Mouse (Mus musculus) lung, postnatal 10 days (tissue): ENCODE results near the gene Gm49601.
A peak's percentile ranks its signal among the peaks of the same experiment; 100 is the strongest.

Source experiments
- DNase-seq: peaks from one replicate; pipeline ENCODE4 v3.0.0; 2021

Gm49601 gene

DNA sequence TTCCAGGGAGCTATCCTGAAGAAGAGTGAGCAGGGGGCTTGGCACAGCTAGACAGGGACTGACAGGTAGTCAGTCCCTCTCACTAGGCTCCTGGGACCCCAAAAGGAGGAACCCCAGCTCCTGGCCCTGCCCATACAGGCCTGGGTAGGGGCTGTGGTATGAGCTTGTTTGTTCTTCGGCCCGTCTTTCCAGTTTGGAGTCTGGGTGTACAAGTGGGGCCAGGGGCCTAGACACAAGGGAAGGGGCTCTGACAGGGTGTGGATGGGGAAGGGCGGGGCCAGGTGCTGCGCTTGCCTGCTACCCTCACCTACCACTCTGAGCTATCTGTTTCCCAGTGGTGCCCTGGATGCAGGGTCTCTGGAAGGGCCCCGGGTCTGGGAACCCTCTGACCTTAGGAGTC is 20.5 kb downstream of the Gm49601 start:
- DNase-seq: no peak

DNA sequence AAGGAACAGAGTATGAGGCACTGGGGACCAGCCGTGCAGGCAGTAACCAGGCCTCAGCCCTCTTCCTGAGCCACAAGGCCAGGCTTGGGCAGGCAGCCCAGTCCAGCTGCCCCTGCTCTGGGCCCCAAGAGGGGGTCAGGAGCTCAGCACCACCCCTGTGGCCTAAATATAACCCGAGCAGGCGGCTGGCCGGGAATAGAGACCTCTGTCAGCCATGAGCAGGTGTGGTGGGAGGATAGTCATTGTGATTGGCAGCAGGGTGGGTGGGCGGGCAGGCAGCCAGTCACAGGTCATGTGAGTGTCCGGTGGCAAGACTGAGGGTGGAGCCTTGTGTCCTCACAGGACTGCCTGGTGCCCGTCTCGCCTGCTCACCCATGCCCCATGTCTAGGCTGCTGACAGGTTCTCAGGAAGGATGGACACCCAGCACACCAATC is 21.9 kb downstream of the Gm49601 start:
- DNase-seq: no peak

- DNase-seq: no peak
Observed at GRCm38 (mm10) chr16:18601447-18601846, 24.8 kb downstream of the Gm49601 start.

DNA sequence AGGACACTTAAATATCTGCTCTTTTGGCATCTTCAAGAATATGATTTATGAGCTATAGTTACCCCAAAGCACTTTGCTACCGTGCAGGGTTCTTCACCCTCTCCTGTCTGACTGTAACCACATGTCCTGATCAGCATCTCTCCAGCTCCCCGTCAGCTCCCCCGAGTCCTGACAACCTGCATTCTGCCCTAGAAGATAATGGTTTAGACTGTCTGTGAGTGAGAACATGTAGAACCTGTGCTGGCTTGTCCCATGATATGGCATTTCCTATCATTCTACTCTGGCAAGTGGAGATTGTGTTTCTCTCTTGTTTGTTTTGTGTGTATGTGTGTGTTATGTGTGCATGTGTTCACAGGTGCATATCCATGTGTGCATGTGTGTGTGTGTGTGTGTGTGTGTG is 28.2 kb downstream of the Gm49601 start:
- no peak for DNase-seq

GRCm38 (mm10) chr16:18596255-18596654 is 30.0 kb downstream of the Gm49601 start:
- no peak for DNase-seq

DNA sequence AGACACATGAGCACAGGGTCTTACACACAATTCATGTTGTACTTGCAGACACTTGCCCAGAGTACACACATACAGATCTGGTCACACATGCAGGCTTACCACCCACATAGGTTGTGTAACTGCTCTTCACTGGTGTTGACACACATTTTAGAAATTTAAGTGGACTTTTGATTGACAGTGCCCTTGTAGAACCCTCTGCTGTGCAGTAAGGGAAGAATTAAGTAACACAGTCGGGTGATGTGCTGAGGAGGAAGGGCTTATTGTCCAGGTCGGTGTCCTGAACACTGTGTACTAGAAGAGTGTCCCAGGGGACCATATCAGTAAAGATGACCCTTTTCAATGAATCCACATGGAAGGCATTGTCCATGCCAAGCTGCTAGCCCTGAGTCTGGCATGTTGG is 32.3 kb downstream of the Gm49601 start:
- no peak for DNase-seq

DNA sequence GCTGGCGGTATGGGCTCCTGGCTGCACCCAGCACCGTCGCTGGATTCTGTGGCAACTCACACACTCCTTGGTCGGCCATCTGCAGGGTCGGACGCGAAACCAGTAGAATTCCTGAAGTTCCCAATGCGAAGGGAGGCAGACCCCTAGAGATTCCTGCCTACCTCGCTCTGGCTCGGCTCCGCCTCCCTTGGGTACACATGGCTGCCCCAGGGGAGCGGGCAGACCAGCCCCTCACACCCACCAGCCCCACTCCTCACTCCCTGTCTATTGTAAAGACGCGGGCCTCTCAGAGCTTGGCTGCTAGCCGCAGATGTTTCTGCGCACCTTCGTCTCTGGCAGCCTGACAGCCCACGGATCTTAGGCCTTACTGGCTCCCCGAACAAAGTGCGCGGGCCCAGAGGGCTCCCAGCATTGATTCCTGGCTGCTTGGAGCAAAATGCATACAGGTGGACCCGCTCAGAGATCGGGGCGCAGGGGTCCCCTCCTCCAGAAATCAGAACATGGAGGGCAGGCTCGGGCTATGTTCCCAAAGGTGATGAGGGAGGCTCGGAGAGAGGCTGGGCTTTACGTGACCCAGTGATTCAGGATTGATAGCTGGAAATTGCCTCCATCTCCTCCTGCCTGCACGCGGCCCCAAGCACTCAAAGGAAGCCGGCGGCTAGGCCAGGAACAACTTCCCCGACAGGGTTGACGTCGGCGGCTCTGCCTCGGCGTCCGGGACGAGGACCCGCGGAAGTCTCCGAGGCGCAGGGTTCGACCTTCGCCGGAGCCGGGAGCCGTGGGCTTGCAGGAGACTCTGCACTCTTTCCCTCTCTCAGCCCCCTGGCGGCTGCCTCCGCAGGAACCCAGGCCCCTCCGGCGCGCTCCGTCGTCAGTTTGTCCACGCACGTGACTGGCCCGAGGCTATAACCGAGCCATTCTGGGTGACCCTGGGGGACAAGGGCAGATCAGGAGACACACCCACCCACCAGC is 34.9 kb downstream of the Gm49601 start:
- peak; percentile 48 for DNase-seq

GRCm38 (mm10) chr16:18589804-18590790 is 36.1 kb downstream of the Gm49601 start, which contains the start of gene Tbx1:
Tbx1 (minus strand) TSS chr16:18590671.
- no peak for DNase-seq

GRCm38 (mm10) chr16:18589080-18589621 is 37.1 kb downstream of the Gm49601 start:
- no peak for DNase-seq

DNA sequence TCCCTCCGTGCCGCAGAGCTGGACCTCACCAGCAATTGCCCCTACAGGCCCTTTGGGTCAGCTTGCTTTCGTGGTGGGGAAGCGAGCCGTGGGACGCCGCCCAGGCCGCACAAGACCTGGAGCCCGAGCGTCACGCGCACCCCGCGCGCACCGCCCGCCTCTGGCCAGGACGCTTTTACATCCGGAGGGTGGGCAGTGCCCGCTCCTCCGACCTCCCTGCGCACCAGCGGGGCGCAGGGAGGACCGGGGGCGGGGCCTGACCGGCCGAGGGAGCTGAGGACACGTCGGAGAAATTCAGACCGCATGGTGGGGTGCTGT is 37.5 kb downstream of the Gm49601 start:
- peak; percentile 14 for DNase-seq

DNA sequence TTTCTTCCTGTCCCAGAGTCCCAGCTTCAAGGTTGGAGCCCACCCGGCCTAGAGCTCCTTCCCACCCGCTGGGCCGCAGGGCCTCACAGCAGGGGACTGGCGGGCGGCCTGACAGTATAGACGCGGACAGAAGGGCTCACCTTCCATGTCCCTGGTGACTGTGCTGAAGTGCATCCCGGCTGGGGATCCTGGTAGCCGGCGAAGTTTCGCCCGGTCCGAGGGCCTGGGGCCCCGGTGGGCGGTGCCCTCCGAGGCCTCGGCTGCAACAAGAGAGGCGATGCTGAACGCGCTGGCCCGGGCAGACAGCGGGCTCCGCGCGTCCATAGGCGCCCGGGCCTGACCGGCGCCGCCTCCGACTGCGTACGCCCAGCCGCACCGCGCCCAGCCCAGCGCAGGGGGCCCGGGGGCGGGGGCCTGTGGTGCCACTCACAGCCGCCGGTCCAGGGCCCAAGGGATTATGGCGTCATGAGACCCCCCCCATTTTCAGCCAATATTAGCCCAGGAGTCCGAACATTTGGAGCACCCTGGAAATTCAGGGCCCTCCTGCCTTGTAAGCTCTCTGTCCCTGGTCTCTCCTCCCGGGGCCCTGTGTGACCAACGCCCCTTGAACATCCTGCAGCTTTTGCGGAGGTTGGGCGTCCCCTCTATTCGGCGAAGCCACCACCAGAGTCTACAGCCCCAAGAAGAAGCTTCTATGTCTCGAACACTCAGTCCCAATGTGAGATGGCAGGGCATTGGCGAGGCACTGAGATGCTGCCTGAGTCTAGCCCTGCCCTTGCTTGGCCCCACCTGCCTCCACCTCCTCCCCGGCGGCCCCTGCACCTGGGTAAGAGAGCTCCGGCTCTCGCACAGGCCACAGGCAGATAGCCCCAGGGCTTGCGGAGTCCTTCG is 38.1 kb downstream of the Gm49601 start:
- no peak for DNase-seq

GRCm38 (mm10) chr16:18586906-18587546 is 39.2 kb downstream of the Gm49601 start:
- no peak for DNase-seq

GRCm38 (mm10) chr16:18586076-18586905 is 39.9 kb downstream of the Gm49601 start:
- no peak for DNase-seq

GRCm38 (mm10) chr16:18585676-18586075 is 40.6 kb downstream of the Gm49601 start:
- no peak for DNase-seq

DNA sequence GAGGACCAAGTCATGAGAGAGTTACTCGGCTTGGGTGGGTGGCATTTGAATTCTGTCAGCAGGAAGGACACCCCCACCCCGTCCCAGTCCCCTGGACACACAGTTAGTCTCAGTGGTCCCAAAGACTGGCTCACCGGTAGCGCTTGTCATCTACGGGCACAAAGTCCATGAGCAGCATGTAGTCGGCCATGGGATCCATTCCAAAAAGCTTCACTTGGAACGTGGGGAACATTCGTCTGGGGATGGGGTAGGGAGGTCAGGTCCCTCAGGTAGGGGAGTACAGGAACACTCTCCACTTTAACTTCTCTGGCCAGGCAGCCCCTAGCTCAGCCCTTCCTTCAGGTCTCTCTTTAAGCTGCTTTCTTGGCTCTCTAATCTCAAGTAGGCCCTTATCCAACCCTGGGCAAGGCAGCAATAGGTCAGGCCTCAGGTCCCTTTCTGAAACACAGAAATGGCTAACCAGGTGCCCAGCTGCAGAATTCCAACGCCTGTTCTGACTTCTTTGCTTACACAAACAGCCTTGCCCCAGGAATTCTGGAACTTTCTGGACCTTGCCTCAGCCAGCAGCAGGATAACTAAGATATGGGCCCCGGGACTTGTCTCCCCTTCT is 41.2 kb downstream of the Gm49601 start:
- DNase-seq: no peak

GRCm38 (mm10) chr16:18583673-18584357 is 42.4 kb downstream of the Gm49601 start:
- no peak for DNase-seq

DNA sequence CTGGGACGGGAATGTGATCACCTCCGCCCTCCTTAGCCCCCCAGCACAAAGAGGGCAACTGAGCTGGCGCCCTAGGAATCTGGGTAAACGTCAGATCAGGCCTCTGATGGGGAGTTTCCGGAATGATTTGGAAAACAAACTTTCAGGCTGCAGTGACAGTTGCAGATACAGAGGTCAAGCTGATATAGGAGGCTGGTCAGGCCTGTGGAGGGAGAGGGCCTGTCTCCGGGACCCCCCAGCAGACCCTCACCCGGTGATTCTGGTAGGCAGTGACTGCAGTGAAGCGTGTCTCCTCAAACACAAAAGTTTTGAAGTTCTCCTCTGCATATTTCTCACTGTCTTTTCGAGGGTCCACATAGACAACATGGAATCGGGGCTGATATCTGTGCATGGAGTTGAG is 43.1 kb downstream of the Gm49601 start:
- DNase-seq: no peak

DNA sequence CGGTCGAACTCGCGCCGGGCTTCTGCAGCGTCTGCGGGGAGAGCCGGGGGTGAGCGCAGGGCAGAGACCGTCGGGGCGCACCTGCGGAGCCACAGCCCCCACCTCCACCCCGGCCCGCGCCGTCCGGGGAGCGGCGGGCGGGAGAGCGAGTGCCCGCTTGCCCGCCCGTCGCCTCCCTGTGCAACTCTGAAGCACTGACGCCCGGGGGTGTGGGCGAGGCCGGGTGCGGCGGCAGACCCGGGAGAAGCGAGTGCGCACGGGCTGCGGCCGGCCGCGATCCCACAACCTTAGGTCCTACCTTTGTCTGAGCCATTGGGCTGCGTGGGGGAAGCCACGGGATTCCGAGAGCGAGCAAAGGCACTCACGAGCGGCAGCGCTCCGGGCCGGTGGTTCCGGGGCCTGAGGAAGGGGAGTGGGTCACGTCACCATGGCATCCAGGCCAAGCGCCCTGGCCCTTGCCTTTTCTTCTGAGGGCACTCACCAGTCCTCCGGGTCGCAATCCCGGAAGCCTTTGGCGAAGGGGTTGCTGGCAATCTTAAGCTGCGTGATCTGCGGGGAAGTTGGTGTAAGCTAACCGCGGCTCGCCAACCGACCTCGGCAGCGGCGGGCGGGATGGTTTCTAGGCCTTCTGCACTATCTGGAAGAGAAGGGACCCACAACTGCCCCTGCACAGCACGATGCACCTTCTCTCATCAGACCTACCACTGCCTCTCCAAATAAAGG is 43.6 kb downstream of the Gm49601 start:
- no peak for DNase-seq
